Mouse (Mus musculus): ENCODE measurements around the gene Rbm47. TPM values are rescaled to one million over a fixed set of nuclear protein-coding genes. Genes with fewer than 3 reads are reported as not detected.
"Not testable (repeated sequence)": the region's sequence is repeated elsewhere in the genome, so short reads cannot be mapped to it uniquely, and the experiment has no call there.

Gene Rbm47
- polyA plus RNA-seq, 1 experiment from 2014 or later, result 105 TPM

DNA sequence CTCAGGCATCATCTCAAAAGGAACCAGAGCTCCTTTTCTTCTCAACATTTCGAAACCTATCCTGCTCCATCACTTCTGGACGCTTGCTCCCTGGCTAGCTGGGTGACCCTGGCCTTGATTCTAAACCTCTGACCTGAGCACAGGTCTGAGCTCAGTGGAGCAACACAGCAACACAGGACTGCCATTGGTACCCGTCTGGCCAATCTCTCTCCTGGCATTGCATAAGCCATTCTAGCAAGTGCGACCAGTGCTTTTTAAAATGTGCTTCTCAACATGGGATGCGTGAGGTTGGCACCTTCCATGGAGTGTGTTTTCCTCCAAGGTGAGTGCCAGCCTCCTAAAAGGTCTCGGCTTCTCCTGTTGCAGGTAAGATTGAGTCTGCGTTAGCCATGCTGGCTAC, 173.8 kb downstream of the Rbm47 start:
- Histone ChIP-seq H3K9me3 (replicated peaks; ENCODE audit: low read length) (no peaks in the 10 kb centered on the region), H3K9ac (ENCODE audit: low read depth, low read length) (no peak overlapping the region), H3K4me3 (replicated peaks; ENCODE audit: low read depth, low read length) (no peak overlapping the region), H3K27ac (no peak overlapping the region), H3K4me1 (replicated peaks; ENCODE audit: insufficient read depth, low read length) (peaks cover 6% of the 10 kb centered on the region; the same call in 1 of the 2 replicates), H3K4me2 (ENCODE audit: low read length) (no peak overlapping the region), H3K36me3 (ENCODE audit: insufficient read depth, low read length) (no peaks in the 10 kb centered on the region), H3K27me3 (ENCODE audit: insufficient read depth, low read length) (no peaks in the 10 kb centered on the region)
- no peak for TF ChIP-seq CTCF (IDR thresholded peaks at IDR 0.05; ENCODE audit: low read depth)
- ATAC-seq (replicated peaks; ENCODE audit: low FRiP score, low read depth), result no peak
- WGBS, result 81% methylated on average over 7 of the region's 7 CpGs
- no peak for DNase-seq (ENCODE audit: low spot score)

DNA sequence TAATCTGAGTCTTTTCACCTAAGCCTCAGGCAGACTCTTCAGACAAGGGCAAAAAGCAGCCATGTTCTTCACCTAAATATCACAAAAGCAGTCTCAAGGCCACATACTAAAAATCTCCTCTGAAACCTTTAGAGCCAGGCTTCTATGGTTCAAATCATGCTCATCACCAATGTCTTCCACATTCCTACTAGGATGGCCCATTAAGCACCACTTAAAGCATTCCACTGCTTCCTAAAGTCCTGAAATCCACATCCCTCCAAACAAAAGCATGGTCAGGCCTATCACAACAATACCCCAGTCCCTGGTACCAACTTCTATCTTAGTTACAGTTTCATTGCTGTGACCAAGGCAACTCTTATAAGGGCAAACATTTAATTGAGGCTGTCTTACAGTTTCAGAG, 175.1 kb downstream of the Rbm47 start:
- H3K4me3 ChIP-seq (replicated peaks; ENCODE audit: low read depth, low read length), result no peak overlapping the region
- H3K27me3 ChIP-seq (ENCODE audit: insufficient read depth, low read length), result no peaks in the 10 kb centered on the region
- peaks cover 6% of the 10 kb centered on the region; the same call in 1 of the 2 replicates for H3K4me1 ChIP-seq (replicated peaks; ENCODE audit: insufficient read depth, low read length)
- no peak for DNase-seq (ENCODE audit: low spot score)
- ATAC-seq (replicated peaks; ENCODE audit: low FRiP score, low read depth), result no peak
- no peaks in the 10 kb centered on the region for H3K36me3 ChIP-seq (ENCODE audit: insufficient read depth, low read length)
- no peak overlapping the region for H3K9ac ChIP-seq (ENCODE audit: low read depth, low read length)
- no peak overlapping the region for H3K4me2 ChIP-seq (ENCODE audit: low read length)
- H3K9me3 ChIP-seq (replicated peaks; ENCODE audit: low read length), result no peaks in the 10 kb centered on the region
- H3K27ac ChIP-seq, result no peak overlapping the region
- no peak for TF ChIP-seq CTCF (IDR thresholded peaks at IDR 0.05; ENCODE audit: low read depth)

DNA sequence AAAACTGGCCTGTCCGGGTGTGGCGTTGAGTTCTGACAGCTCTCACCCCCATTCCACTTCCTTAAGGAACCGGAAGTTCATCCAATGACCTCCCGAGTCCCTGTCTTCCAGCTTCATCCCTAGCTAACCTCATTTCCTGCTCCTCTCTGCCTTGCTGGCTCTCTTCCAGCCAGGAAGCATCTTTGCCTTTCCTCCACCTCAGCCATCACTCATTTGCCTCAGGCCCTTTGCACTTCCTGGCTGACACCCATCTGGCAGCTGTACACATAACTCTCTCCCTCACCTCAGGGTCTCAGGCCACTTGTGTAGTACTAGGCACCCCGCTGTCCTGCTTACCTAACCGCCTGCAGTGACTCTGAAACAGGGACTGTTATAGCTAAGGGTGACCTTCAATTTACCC, 178.3 kb downstream of the Rbm47 start:
- Histone ChIP-seq H3K9ac (ENCODE audit: low read depth, low read length) (no peak overlapping the region), H3K4me3 (replicated peaks; ENCODE audit: low read depth, low read length) (no peak overlapping the region), H3K27ac (no peak overlapping the region), H3K4me2 (ENCODE audit: low read length) (no peak overlapping the region), H3K27me3 (ENCODE audit: insufficient read depth, low read length) (no peaks in the 10 kb centered on the region), H3K4me1 (replicated peaks; ENCODE audit: insufficient read depth, low read length) (no peaks in the 10 kb centered on the region), H3K36me3 (ENCODE audit: insufficient read depth, low read length) (no peaks in the 10 kb centered on the region), H3K9me3 (replicated peaks; ENCODE audit: low read length) (no peaks in the 10 kb centered on the region)
- peak; percentile 50 for DNase-seq (ENCODE audit: low spot score)
- WGBS, result 63% methylated on average over 6 of the region's 6 CpGs
- TF ChIP-seq CTCF (IDR thresholded peaks at IDR 0.05; ENCODE audit: low read depth), result no peak
- ATAC-seq (replicated peaks; ENCODE audit: low FRiP score, low read depth), result no peak

DNA sequence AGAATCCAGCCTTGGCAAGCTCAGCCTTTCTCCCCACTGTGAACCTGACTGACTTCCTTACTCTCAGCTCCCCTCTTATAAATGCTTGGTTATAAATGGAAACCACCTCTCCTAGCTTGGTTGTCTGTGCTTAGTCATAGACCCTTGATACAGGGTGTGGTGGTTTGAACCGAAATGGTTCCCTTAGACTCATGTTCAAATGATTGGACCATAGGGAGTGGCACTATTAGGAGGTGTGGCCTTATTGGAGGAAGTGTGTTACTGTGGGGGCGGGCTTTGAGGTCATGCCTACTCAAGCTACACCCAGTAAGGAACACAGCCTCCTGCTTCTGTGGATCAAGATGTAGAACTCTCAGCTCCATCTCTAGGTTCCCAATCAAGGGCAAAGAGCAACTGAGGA, 181.7 kb downstream of the Rbm47 start:
- H3K9ac ChIP-seq (ENCODE audit: low read depth, low read length), result no peak overlapping the region
- ATAC-seq (replicated peaks; ENCODE audit: low FRiP score, low read depth) (no peak), DNase-seq (ENCODE audit: low spot score) (no peak)
- H3K4me3 ChIP-seq (replicated peaks; ENCODE audit: low read depth, low read length), result no peak overlapping the region
- no peak for TF ChIP-seq CTCF (IDR thresholded peaks at IDR 0.05; ENCODE audit: low read depth)
- H3K9me3 ChIP-seq (replicated peaks; ENCODE audit: low read length), result no peaks in the 10 kb centered on the region
- H3K36me3 ChIP-seq (ENCODE audit: insufficient read depth, low read length), result no peaks in the 10 kb centered on the region
- no peak overlapping the region for H3K27ac ChIP-seq
- WGBS, result 92% methylated on average over 2 of the region's 2 CpGs
- H3K27me3 ChIP-seq (ENCODE audit: insufficient read depth, low read length), result no peaks in the 10 kb centered on the region
- no peak overlapping the region for H3K4me2 ChIP-seq (ENCODE audit: low read length)
- no peaks in the 10 kb centered on the region for H3K4me1 ChIP-seq (replicated peaks; ENCODE audit: insufficient read depth, low read length)

DNA sequence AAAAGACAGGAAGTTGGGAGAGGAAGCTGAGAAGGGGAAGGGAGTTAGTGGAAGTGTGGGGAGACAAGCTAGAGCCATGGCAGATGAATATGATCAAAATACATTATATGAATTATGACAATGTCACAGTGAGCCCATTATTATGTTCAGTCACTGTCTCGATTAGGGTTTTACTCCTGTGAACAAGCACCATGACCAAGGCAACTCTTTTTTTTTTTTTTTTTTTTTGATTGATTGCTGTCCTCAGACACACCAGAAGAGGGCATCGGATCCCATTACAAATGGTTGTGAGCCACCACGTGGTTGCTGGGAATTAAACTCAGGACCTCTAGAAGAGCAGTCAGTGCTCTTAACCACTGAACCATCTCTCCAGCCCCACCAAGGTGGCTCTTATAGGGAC, 185.9 kb downstream of the Rbm47 start:
- not testable (repeated sequence) for H3K9me3 ChIP-seq (replicated peaks; ENCODE audit: low read length); DNase-seq (ENCODE audit: low spot score); ATAC-seq (replicated peaks; ENCODE audit: low FRiP score, low read depth); H3K27me3 ChIP-seq (ENCODE audit: insufficient read depth, low read length); H3K27ac ChIP-seq; H3K36me3 ChIP-seq (ENCODE audit: insufficient read depth, low read length); H3K4me3 ChIP-seq (replicated peaks; ENCODE audit: low read depth, low read length); H3K4me1 ChIP-seq (replicated peaks; ENCODE audit: insufficient read depth, low read length); H3K9ac ChIP-seq (ENCODE audit: low read depth, low read length); H3K4me2 ChIP-seq (ENCODE audit: low read length)
- WGBS, result 81% methylated on average over 3 of the region's 3 CpGs

DNA sequence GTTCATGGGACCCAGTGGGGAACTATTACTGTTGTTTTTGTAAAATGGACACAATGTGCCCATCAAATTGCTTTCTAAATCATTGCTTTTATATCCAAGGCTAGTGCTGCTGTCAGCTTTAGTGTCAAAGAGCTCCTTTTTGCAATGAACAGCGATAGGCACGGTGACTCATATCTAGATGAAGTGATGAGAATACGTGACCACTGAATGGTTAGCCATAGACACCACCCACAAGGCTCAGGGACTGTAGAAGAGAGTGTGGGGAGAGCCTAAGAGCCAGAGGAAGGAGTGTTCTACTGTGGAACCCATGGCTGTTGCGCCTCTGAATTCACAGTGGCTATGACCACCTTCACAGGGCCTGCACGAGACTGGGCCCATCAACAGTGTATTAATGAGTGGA, 186.5 kb downstream of the Rbm47 start:
- no peak for TF ChIP-seq CTCF (IDR thresholded peaks at IDR 0.05; ENCODE audit: low read depth)
- H3K4me1 ChIP-seq (replicated peaks; ENCODE audit: insufficient read depth, low read length), result no peaks in the 10 kb centered on the region
- no peaks in the 10 kb centered on the region for H3K27me3 ChIP-seq (ENCODE audit: insufficient read depth, low read length)
- no peak for ATAC-seq (replicated peaks; ENCODE audit: low FRiP score, low read depth)
- WGBS, result 89% methylated on average over 5 of the region's 5 CpGs
- H3K4me3 ChIP-seq (replicated peaks; ENCODE audit: low read depth, low read length), result no peak overlapping the region
- H3K36me3 ChIP-seq (ENCODE audit: insufficient read depth, low read length), result no peaks in the 10 kb centered on the region
- no peak overlapping the region for H3K4me2 ChIP-seq (ENCODE audit: low read length)
- no peak for DNase-seq (ENCODE audit: low spot score)
- no peak overlapping the region for H3K27ac ChIP-seq
- H3K9me3 ChIP-seq (replicated peaks; ENCODE audit: low read length), result no peaks in the 10 kb centered on the region
- H3K9ac ChIP-seq (ENCODE audit: low read depth, low read length), result no peak overlapping the region

DNA sequence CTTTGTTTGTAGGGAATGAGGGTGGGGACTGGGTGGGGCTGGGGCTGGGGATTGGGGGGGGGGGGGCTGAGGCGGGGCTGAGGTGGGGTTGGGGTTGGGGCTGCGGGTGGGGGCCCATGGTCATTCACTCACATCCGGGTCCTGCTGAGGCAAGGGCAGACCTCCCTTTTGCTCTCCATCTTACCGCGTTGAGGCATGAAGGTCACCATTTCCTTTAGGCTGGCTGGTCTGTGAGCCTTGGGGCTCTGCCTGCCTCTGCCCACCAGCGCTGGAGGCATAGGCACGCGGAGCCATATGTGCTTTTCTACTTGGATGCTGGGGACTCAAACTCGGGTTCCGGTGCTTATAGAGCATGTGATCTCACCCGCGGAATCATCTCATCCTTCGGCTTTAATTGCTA, 197.2 kb downstream of the Rbm47 start:
- TF ChIP-seq CTCF (IDR thresholded peaks at IDR 0.05; ENCODE audit: low read depth), result no peak
- WGBS, result 95% methylated on average over 13 of the region's 13 CpGs
- ATAC-seq (replicated peaks; ENCODE audit: low FRiP score, low read depth), result no peak

More for the DNA sequence above, 197.2 kb downstream of the Rbm47 start:
- DNase-seq (ENCODE audit: low spot score), result no peak
- no peak overlapping the region for H3K9ac ChIP-seq (ENCODE audit: low read depth, low read length)
- no peaks in the 10 kb centered on the region for H3K4me1 ChIP-seq (replicated peaks; ENCODE audit: insufficient read depth, low read length)
- no peak overlapping the region for H3K4me2 ChIP-seq (ENCODE audit: low read length)
- H3K27ac ChIP-seq, result no peak overlapping the region
- no peaks in the 10 kb centered on the region for H3K9me3 ChIP-seq (replicated peaks; ENCODE audit: low read length)
- no peaks in the 10 kb centered on the region for H3K27me3 ChIP-seq (ENCODE audit: insufficient read depth, low read length)
- H3K4me3 ChIP-seq (replicated peaks; ENCODE audit: low read depth, low read length), result no peak overlapping the region
- no peaks in the 10 kb centered on the region for H3K36me3 ChIP-seq (ENCODE audit: insufficient read depth, low read length)
